Mouse (Mus musculus): ENCODE measurements at regions not wholly inside any gene's neighbourhood (a gene's known extent, or its start where the extent isn't known, plus 50 kb on each side); places are given as distances from the start of the nearest gene placed in this dataset.

GRCm38 (mm10) chr12:39695322-39695721 lies 342.5 kb downstream of the Arl4a start:
- Histone ChIP-seq H3K4me2 (ENCODE audit: low read length) (no peak overlapping the region), H3K9me3 (ENCODE audit: control insufficient read depth, low read length) (no peaks in the 10 kb centered on the region), H3K4me3 (ENCODE audit: low read depth, low read length) (no peak overlapping the region), H3K27me3 (replicated peaks; ENCODE audit: control insufficient read depth, insufficient read depth, low read length) (no peaks in the 10 kb centered on the region), H3K9ac (ENCODE audit: low read length) (no peak overlapping the region), H3K36me3 (ENCODE audit: control insufficient read depth, insufficient read depth, low read length) (no peaks in the 10 kb centered on the region), H3K27ac (ENCODE audit: low read depth) (no peak overlapping the region), H3K4me1 (replicated peaks; ENCODE audit: control insufficient read depth, insufficient read depth, low read length) (no peaks in the 10 kb centered on the region)
- DNase-seq (ENCODE audit: low spot score) (no peak), ATAC-seq (replicated peaks; ENCODE audit: low FRiP score, low TSS enrichment, low read depth) (no peak)
- WGBS, result 74% methylated on average over 1 of the region's 1 CpGs

DNA sequence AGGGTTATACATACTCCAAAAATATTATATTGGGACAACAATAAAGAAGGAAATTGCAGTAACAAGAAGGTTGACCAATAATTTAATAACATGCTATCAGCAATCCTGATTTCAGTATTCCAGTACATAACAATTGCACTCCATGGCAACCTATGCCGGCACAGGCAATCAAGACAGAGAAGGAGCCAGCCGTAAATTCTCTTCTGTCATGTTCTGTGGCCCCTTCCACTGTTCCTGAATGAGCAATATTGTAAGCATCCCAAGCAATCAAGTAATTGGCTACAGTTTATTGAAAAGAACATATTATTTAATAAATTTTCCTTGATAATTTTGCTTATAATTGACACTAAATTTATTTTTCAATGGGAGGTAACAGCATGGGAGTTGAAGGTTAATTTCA lies 345.8 kb downstream of the Arl4a start:
- ATAC-seq (replicated peaks; ENCODE audit: low FRiP score, low TSS enrichment, low read depth) (no peak), DNase-seq (ENCODE audit: low spot score) (no peak)
- Histone ChIP-seq H3K4me2 (ENCODE audit: low read length) (no peak overlapping the region), H3K9ac (ENCODE audit: low read length) (no peak overlapping the region), H3K27me3 (replicated peaks; ENCODE audit: control insufficient read depth, insufficient read depth, low read length) (no peaks in the 10 kb centered on the region), H3K27ac (ENCODE audit: low read depth) (no peak overlapping the region), H3K4me3 (ENCODE audit: low read depth, low read length) (no peak overlapping the region), H3K9me3 (ENCODE audit: control insufficient read depth, low read length) (no peaks in the 10 kb centered on the region), H3K4me1 (replicated peaks; ENCODE audit: control insufficient read depth, insufficient read depth, low read length) (no peaks in the 10 kb centered on the region), H3K36me3 (ENCODE audit: control insufficient read depth, insufficient read depth, low read length) (no peaks in the 10 kb centered on the region)
- WGBS, result 73% methylated on average over 2 of the region's 2 CpGs

- H3K4me1 ChIP-seq (replicated peaks; ENCODE audit: control insufficient read depth, insufficient read depth, low read length), result no peaks in the 10 kb centered on the region
- H3K9ac ChIP-seq (ENCODE audit: low read length), result no peak overlapping the region
- no peaks in the 10 kb centered on the region for H3K36me3 ChIP-seq (ENCODE audit: control insufficient read depth, insufficient read depth, low read length)
- H3K4me2 ChIP-seq (ENCODE audit: low read length), result no peak overlapping the region
- no peak for ATAC-seq (replicated peaks; ENCODE audit: low FRiP score, low TSS enrichment, low read depth)
- no peak overlapping the region for H3K4me3 ChIP-seq (ENCODE audit: low read depth, low read length)
- no peak overlapping the region for H3K27ac ChIP-seq (ENCODE audit: low read depth)
- no peaks in the 10 kb centered on the region for H3K27me3 ChIP-seq (replicated peaks; ENCODE audit: control insufficient read depth, insufficient read depth, low read length)
- DNase-seq (ENCODE audit: low spot score), result no peak
- no peaks in the 10 kb centered on the region for H3K9me3 ChIP-seq (ENCODE audit: control insufficient read depth, low read length)
Observed at GRCm38 (mm10) chr12:39685399-39685798, 352.4 kb downstream of the Arl4a start.

- Histone ChIP-seq H3K4me3 (ENCODE audit: low read depth, low read length) (no peak overlapping the region), H3K27me3 (replicated peaks; ENCODE audit: control insufficient read depth, insufficient read depth, low read length) (no peaks in the 10 kb centered on the region), H3K4me2 (ENCODE audit: low read length) (no peak overlapping the region), H3K9ac (ENCODE audit: low read length) (no peak overlapping the region), H3K27ac (ENCODE audit: low read depth) (no peak overlapping the region), H3K36me3 (ENCODE audit: control insufficient read depth, insufficient read depth, low read length) (no peaks in the 10 kb centered on the region), H3K4me1 (replicated peaks; ENCODE audit: control insufficient read depth, insufficient read depth, low read length) (no peaks in the 10 kb centered on the region), H3K9me3 (ENCODE audit: control insufficient read depth, low read length) (no peaks in the 10 kb centered on the region)
- ATAC-seq (replicated peaks; ENCODE audit: low FRiP score, low TSS enrichment, low read depth) (no peak), DNase-seq (ENCODE audit: low spot score) (no peak)
- 77% methylated on average over 1 of the region's 1 CpGs for WGBS
Observed at GRCm38 (mm10) chr12:39682121-39682520, 355.7 kb downstream of the Arl4a start.

GRCm38 (mm10) chr12:39675608-39676007 lies 362.2 kb downstream of the Arl4a start:
- ATAC-seq (replicated peaks; ENCODE audit: low FRiP score, low TSS enrichment, low read depth), result no peak
- no peaks in the 10 kb centered on the region for H3K4me1 ChIP-seq (replicated peaks; ENCODE audit: control insufficient read depth, insufficient read depth, low read length)
- 81% methylated on average over 2 of the region's 2 CpGs for WGBS
- H3K9ac ChIP-seq (ENCODE audit: low read length), result no peak overlapping the region
- H3K4me3 ChIP-seq (ENCODE audit: low read depth, low read length), result no peak overlapping the region
- no peaks in the 10 kb centered on the region for H3K36me3 ChIP-seq (ENCODE audit: control insufficient read depth, insufficient read depth, low read length)
- H3K27me3 ChIP-seq (replicated peaks; ENCODE audit: control insufficient read depth, insufficient read depth, low read length), result no peaks in the 10 kb centered on the region
- H3K27ac ChIP-seq (ENCODE audit: low read depth), result no peak overlapping the region
- no peaks in the 10 kb centered on the region for H3K9me3 ChIP-seq (ENCODE audit: control insufficient read depth, low read length)
- DNase-seq (ENCODE audit: low spot score), result no peak
- no peak overlapping the region for H3K4me2 ChIP-seq (ENCODE audit: low read length)

- DNase-seq (ENCODE audit: low spot score), result no peak
- no peak overlapping the region for H3K27ac ChIP-seq (ENCODE audit: low read depth)
- H3K36me3 ChIP-seq (ENCODE audit: control insufficient read depth, insufficient read depth, low read length), result no peaks in the 10 kb centered on the region
- WGBS, result 74% methylated on average over 2 of the region's 2 CpGs
- no peak overlapping the region for H3K4me2 ChIP-seq (ENCODE audit: low read length)
- no peaks in the 10 kb centered on the region for H3K9me3 ChIP-seq (ENCODE audit: control insufficient read depth, low read length)
- H3K4me3 ChIP-seq (ENCODE audit: low read depth, low read length), result no peak overlapping the region
- H3K4me1 ChIP-seq (replicated peaks; ENCODE audit: control insufficient read depth, insufficient read depth, low read length), result no peaks in the 10 kb centered on the region
- ATAC-seq (replicated peaks; ENCODE audit: low FRiP score, low TSS enrichment, low read depth), result no peak
- no peak overlapping the region for H3K9ac ChIP-seq (ENCODE audit: low read length)
- no peaks in the 10 kb centered on the region for H3K27me3 ChIP-seq (replicated peaks; ENCODE audit: control insufficient read depth, insufficient read depth, low read length)
Observed at GRCm38 (mm10) chr12:39667701-39668100, 370.1 kb downstream of the Arl4a start.

- ATAC-seq (replicated peaks; ENCODE audit: low FRiP score, low TSS enrichment, low read depth), result 0 out of 2 replicates have a peak, but pooled peaks have one; percentile 66
- H3K4me2 ChIP-seq (ENCODE audit: low read length), result no peak overlapping the region
Observed at GRCm38 (mm10) chr12:39665448-39665847, 372.4 kb downstream of the Arl4a start.

DNA sequence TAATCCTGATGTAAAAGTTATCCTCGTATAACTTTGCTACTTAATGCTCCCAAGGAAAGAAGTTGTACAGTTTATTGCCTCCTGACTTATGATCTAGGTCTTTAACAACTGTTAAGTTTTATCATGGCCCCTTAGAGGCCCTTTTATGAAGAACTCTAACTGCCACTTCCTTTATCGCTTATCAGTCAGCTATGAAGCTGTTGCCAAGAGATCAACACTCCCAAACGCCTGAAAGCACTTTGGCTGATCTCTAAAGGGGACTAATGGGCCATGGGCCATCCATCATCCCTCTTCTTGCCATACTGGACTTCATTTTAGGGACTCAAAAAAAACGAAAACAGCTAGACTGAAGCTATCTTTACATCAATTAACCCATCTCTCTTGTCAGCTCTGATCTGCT lies 377.4 kb downstream of the Arl4a start:
- no peak overlapping the region for H3K4me2 ChIP-seq (ENCODE audit: low read length)
- H3K36me3 ChIP-seq (ENCODE audit: control insufficient read depth, insufficient read depth, low read length), result no peaks in the 10 kb centered on the region
- WGBS, result 41% methylated on average over 4 of the region's 4 CpGs
- H3K27me3 ChIP-seq (replicated peaks; ENCODE audit: control insufficient read depth, insufficient read depth, low read length), result no peaks in the 10 kb centered on the region
- H3K27ac ChIP-seq (ENCODE audit: low read depth), result no peak overlapping the region
- H3K4me3 ChIP-seq (ENCODE audit: low read depth, low read length), result no peak overlapping the region
- no peak overlapping the region for H3K9ac ChIP-seq (ENCODE audit: low read length)
- H3K4me1 ChIP-seq (replicated peaks; ENCODE audit: control insufficient read depth, insufficient read depth, low read length), result no peaks in the 10 kb centered on the region
- H3K9me3 ChIP-seq (ENCODE audit: control insufficient read depth, low read length), result no peaks in the 10 kb centered on the region
- ATAC-seq (replicated peaks; ENCODE audit: low FRiP score, low TSS enrichment, low read depth), result no peak
- DNase-seq (ENCODE audit: low spot score), result no peak

More at GRCm38 (mm10) chr12:39665448-39665847, 372.4 kb downstream of the Arl4a start:
- peak; percentile 69 for DNase-seq (ENCODE audit: low spot score)
- Histone ChIP-seq H3K27me3 (replicated peaks; ENCODE audit: control insufficient read depth, insufficient read depth, low read length) (no peaks in the 10 kb centered on the region), H3K4me1 (replicated peaks; ENCODE audit: control insufficient read depth, insufficient read depth, low read length) (no peaks in the 10 kb centered on the region), H3K9me3 (ENCODE audit: control insufficient read depth, low read length) (no peaks in the 10 kb centered on the region), H3K9ac (ENCODE audit: low read length) (no peak overlapping the region), H3K36me3 (ENCODE audit: control insufficient read depth, insufficient read depth, low read length) (no peaks in the 10 kb centered on the region), H3K4me3 (ENCODE audit: low read depth, low read length) (no peak overlapping the region), H3K27ac (ENCODE audit: low read depth) (no peak overlapping the region)
- 17% methylated on average over 4 of the region's 4 CpGs for WGBS

GRCm38 (mm10) chr12:39656606-39657005 lies 381.2 kb downstream of the Arl4a start:
- Histone ChIP-seq H3K4me3 (ENCODE audit: low read depth, low read length) (no peak overlapping the region), H3K9me3 (ENCODE audit: control insufficient read depth, low read length) (no peaks in the 10 kb centered on the region), H3K27ac (ENCODE audit: low read depth) (no peak overlapping the region), H3K4me1 (replicated peaks; ENCODE audit: control insufficient read depth, insufficient read depth, low read length) (no peaks in the 10 kb centered on the region), H3K27me3 (replicated peaks; ENCODE audit: control insufficient read depth, insufficient read depth, low read length) (no peaks in the 10 kb centered on the region), H3K36me3 (ENCODE audit: control insufficient read depth, insufficient read depth, low read length) (no peaks in the 10 kb centered on the region), H3K9ac (ENCODE audit: low read length) (no peak overlapping the region), H3K4me2 (ENCODE audit: low read length) (no peak overlapping the region)
- ATAC-seq (replicated peaks; ENCODE audit: low FRiP score, low TSS enrichment, low read depth), result no peak
- DNase-seq (ENCODE audit: low spot score), result no peak

Measured in intestine, embryonic 14.5 days (tissue).